In the genomic region with DNA sequence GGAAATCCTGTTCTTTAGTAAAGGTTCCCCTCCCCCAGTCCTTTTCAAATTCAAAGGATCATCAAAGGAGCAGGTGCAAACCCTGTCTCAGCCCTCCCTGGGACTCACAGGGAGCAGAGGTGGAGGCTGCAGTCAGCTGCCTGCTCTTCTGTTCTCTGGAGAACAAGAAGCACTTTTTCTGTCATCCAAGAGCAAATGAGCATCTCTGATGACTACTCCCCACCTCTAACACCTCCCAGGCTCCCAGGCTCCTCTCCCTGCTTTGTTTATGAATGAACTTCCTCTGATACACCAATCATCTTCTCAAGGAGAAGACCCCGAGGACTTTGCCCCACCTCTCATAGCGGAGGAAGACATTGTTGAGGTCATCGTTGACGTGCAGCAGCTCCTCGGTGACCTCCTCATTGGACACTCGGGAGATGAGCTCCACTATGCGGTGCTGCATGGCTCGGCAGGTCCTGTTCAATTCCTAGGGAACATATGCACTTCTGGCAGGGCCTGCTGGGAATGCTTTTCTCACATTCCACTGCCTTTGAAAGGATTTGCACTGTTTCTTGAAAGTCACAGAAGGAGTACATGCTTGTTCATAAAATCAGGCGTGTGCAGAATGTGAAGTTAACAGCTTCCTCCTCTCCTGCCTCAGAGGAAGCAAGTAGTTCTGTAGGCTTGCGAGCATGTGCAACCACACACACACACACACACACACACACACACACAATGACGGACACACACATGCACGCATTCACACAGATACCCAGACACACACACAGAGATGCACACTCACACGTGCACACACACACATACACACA, we compare ENCODE assay signal across 9 mouse cellular contexts. TPM values are rescaled to one million over a fixed set of nuclear protein-coding genes. Genes with fewer than 3 reads are reported as not detected.
DNase-seq lines count a peak whose midpoint lies in the region; ATAC-seq and TF ChIP-seq lines count a peak whose summit lies in the region.
"Had no signal": no experiment of that assay in that cellular context is flagged by ENCODE, and none has a peak within 500 bp of the region (broad histone marks: within the 10 kb centered on the region; RNA-seq: fewer than 3 reads in every experiment).

No protein-coding gene starts in this region.

- no peak for TF ChIP-seq POLR2A in testis, adult 2 months (IDR thresholded peaks at IDR 0.05; ENCODE audit: control insufficient read depth, low read depth, low read length)

- no peaks in the 10 kb centered on the region for H3K27me3 ChIP-seq in testis, adult 2 months (ENCODE audit: control insufficient read depth, insufficient read depth, low read length)
- no peaks in the 10 kb centered on the region for H3K27me3 ChIP-seq in forebrain, embryonic 16.5 days (replicated peaks; ENCODE audit: control insufficient read depth, insufficient read depth, low read length)
- no peaks in the 10 kb centered on the region for H3K27me3 ChIP-seq in midbrain, embryonic 13.5 days

- TF ChIP-seq CTCF in testis, adult 2 months (IDR thresholded peaks at IDR 0.05; ENCODE audit: control insufficient read depth, insufficient read depth, insufficient replicate concordance, low read depth, low read length), result no peak

- 0 out of 2 replicates have a peak, but pooled peaks cover 2% of the 10 kb centered on the region for H3K4me1 ChIP-seq in testis, adult 2 months (ENCODE audit: control insufficient read depth, insufficient read depth, low read length)
- H3K4me1 ChIP-seq in forebrain, embryonic 16.5 days (replicated peaks; ENCODE audit: control insufficient read depth, insufficient read depth, low read length), result peaks cover 8% of the 10 kb centered on the region
- H3K4me1 ChIP-seq in midbrain, embryonic 13.5 days (replicated peaks), result peaks cover 16% of the 10 kb centered on the region

- no peaks in the 10 kb centered on the region for H3K9me3 ChIP-seq in forebrain, embryonic 16.5 days (ENCODE audit: control insufficient read depth, low read length)
- peaks cover 3% of the 10 kb centered on the region; the same call in 1 of the 2 replicates for H3K9me3 ChIP-seq in midbrain, embryonic 13.5 days

- intact Hi-C loops in heart, postnatal 10 days (cut with DNase I), result no loop called here

- peak; percentile 66; the same call in 1 of the 2 replicates for ATAC-seq in forebrain, embryonic 16.5 days
- peak; percentile 74 for ATAC-seq in midbrain, embryonic 13.5 days

- H3K4me3 ChIP-seq in testis, adult 2 months (ENCODE audit: control insufficient read depth, low read depth, low read length), result peak overlapping the region; percentile 44
- no peak overlapping the region for H3K4me3 ChIP-seq in forebrain, embryonic 16.5 days (replicated peaks; ENCODE audit: low read length)
- no peak overlapping the region for H3K4me3 ChIP-seq in midbrain, embryonic 13.5 days (replicated peaks)

- DNase-seq in testis, postnatal 10 days (ENCODE audit: low spot score), result no peak
- peak; percentile 61 for DNase-seq in thymus, postnatal 4 days
- no peak for DNase-seq in spleen, postnatal 14 days (ENCODE audit: low spot score in 2 of 2)
- DNase-seq in heart, postnatal 10 days, result no peak
- no peak for DNase-seq in kidney, adult 11 months

- no peak overlapping the region for H3K9ac ChIP-seq in forebrain, embryonic 16.5 days (replicated peaks; ENCODE audit: low read depth, low read length)
- no peak overlapping the region; the same call in 1 of the 2 replicates for H3K9ac ChIP-seq in midbrain, embryonic 13.5 days (replicated peaks)
- H3K9ac ChIP-seq: liver, embryonic 14.5 days had no signal

- H3K4me2 ChIP-seq in forebrain, embryonic 16.5 days (ENCODE audit: low read length), result no peak overlapping the region
- no peak overlapping the region; the same call in 1 of the 2 replicates for H3K4me2 ChIP-seq in midbrain, embryonic 13.5 days (replicated peaks)

- no peaks in the 10 kb centered on the region for H3K36me3 ChIP-seq in testis, adult 2 months (ENCODE audit: control insufficient read depth, insufficient read depth, low read length)
- H3K36me3 ChIP-seq in forebrain, embryonic 16.5 days (ENCODE audit: control insufficient read depth, insufficient read depth), result no peaks in the 10 kb centered on the region
- peaks cover 33% of the 10 kb centered on the region; the same call in 1 of the 2 replicates for H3K36me3 ChIP-seq in midbrain, embryonic 13.5 days

- H3K27ac ChIP-seq in testis, adult 2 months (ENCODE audit: control insufficient read depth, insufficient read depth, low read depth, low read length), result no peak overlapping the region
- peak overlapping the region; percentile 77 for H3K27ac ChIP-seq in forebrain, embryonic 16.5 days (ENCODE audit: low read length)
- H3K27ac ChIP-seq in midbrain, embryonic 13.5 days, result peak overlapping the region; percentile 72
- H3K27ac ChIP-seq: liver, embryonic 14.5 days had no signal

- 38% methylated on average over 13 of the region's 13 CpGs for WGBS in forebrain, embryonic 16.5 days
- 43% methylated on average over 13 of the region's 13 CpGs for WGBS in midbrain, embryonic 13.5 days

RNA-seq across cellular contexts. Expression of a gene that starts 26.4 kb away (rescaled TPM):
- polyA plus RNA-seq in testis, adult 2 months (2012; rRNA removed), result 13.2 and 18.5 TPM in 2 replicates
- 41.1 and 46.9 TPM in 2 replicates for polyA plus RNA-seq in forebrain, embryonic 16.5 days (2015; fragmentation: Nextera tagmentation; extraction: Ambion mirVana)
- 38.5 and 46.0 TPM in 2 replicates for polyA plus RNA-seq in midbrain, embryonic 13.5 days (2015; fragmentation: Nextera tagmentation; extraction: Ambion mirVana)
- total RNA-seq in heart, postnatal 10 days (2021), result 10 to 100 TPM; 40.2 to 42.6 TPM
